Mouse (Mus musculus): ENCODE results near the gene Grpel1.

Gene Grpel1

GRCm38 (mm10) chr5:36515558-36515957, 50.8 kb downstream of the Grpel1 start:
- no peak for DNase-seq

- no peak for DNase-seq
These were observed 52.8 kb downstream of the Grpel1 start for GRCm38 (mm10) chr5:36517596-36517995.

GRCm38 (mm10) chr5:36519751-36520150, 55.0 kb downstream of the Grpel1 start:
- no peak for DNase-seq

GRCm38 (mm10) chr5:36522782-36523181, 58.0 kb downstream of the Grpel1 start:
- no peak for DNase-seq

- DNase-seq, result no peak
These were observed 58.5 kb downstream of the Grpel1 start for GRCm38 (mm10) chr5:36523219-36523703.
